Mouse (Mus musculus) heart, embryonic 11.5 days (tissue): ENCODE measurements around the gene St6galnac5. TPM values are rescaled to one million over a fixed set of nuclear protein-coding genes. Genes with fewer than 3 reads are reported as not detected.

Experiments
- ATAC-seq: fragments of 200-750 bp; cut with Nextera tagmentation; replicated peaks from 2 replicates; pipeline ENCODE4 v1.8.0; 2017; ENCODE audit warnings: moderate library complexity; ENCODE audit not compliant: insufficient number of reproducible peaks, low FRiP score, low TSS enrichment
- H3K27ac ChIP-seq: fragments of 300-500 bp; sonication (generic); 2 replicates; pipeline ENCODE4 v1.5.1; 2014; ENCODE audit warnings: mild to moderate bottlenecking, low read depth, low read length
- H3K27me3 ChIP-seq: fragments of 300-500 bp; sonication (generic); 2 replicates; pipeline ENCODE4 v1.6.1; 2014; ENCODE audit warnings: mild to moderate bottlenecking, low read length, mixed read lengths; ENCODE audit not compliant: control insufficient read depth, insufficient read depth
- H3K36me3 ChIP-seq: fragments of 300-500 bp; sonication (generic); 2 replicates; pipeline ENCODE4 v1.6.1; 2014; ENCODE audit warnings: mild to moderate bottlenecking, low read length, moderate library complexity, mixed read lengths; ENCODE audit not compliant: control insufficient read depth, insufficient read depth
- H3K4me1 ChIP-seq: fragments of 300-500 bp; sonication (generic); 2 replicates; pipeline ENCODE4 v1.6.1; 2014; ENCODE audit warnings: low read length; ENCODE audit not compliant: control insufficient read depth, insufficient read depth
- H3K4me2 ChIP-seq: fragments of 300-500 bp; sonication (generic); 2 replicates; pipeline ENCODE4 v1.6.1; 2014; ENCODE audit warnings: mild to moderate bottlenecking, moderate library complexity
- H3K4me3 ChIP-seq: fragments of 300-500 bp; sonication (generic); 2 replicates; pipeline ENCODE4 v1.5.1; 2014; ENCODE audit warnings: low read depth, low read length
- H3K9ac ChIP-seq: fragments of 300-500 bp; sonication (generic); 2 replicates; pipeline ENCODE4 v1.6.1; 2014; ENCODE audit warnings: mild to moderate bottlenecking, low read depth, low read length, moderate library complexity
- H3K9me3 ChIP-seq: fragments of 300-500 bp; sonication (generic); replicated peaks from 2 replicates; pipeline ENCODE4 v1.6.1; 2016; ENCODE audit warnings: low read length; ENCODE audit not compliant: control insufficient read depth
- WGBS: fragments of 180-500 bp; shearing (Covaris S2); extraction: QIAGEN DNeasy Blood & Tissue Kit; methylation state at CpG from one replicate; pipeline ENCODE4 v1.1.7; 2014; ENCODE audit not compliant: insufficient replicate concordance; 5-methylcytosine and 5-hydroxymethylcytosine counted together
- polyA plus RNA-seq: library from polyadenylated mRNA; unstranded; fragments of >200 nt; fragmentation: Nextera tagmentation; extraction: Ambion mirVana; gene quantifications from 2 replicates; pipeline ENCODE4 v1.2.1, GENCODE M21; 2014

Gene St6galnac5
- polyA plus RNA-seq, 1 experiment from 2014 or later = 1.1 TPM

- no peak overlapping the region for H3K4me3 ChIP-seq
- no peak for ATAC-seq
- WGBS = 73% methylated on average over 5 of the region's 5 CpGs
Measured at GRCm38 (mm10) chr3:152897196-152897595, 84.8 kb downstream of the St6galnac5 start.

GRCm38 (mm10) chr3:152896111-152896510 is 85.9 kb downstream of the St6galnac5 start:
- WGBS = 70% methylated on average over 3 of the region's 3 CpGs
- Histone ChIP-seq H3K4me1 (no peaks in the 10 kb centered on the region), H3K9ac (no peak overlapping the region), H3K27ac (no peak overlapping the region), H3K36me3 (no peaks in the 10 kb centered on the region), H3K4me2 (no peak overlapping the region), H3K4me3 (no peak overlapping the region), H3K27me3 (no peaks in the 10 kb centered on the region), H3K9me3 (no peaks in the 10 kb centered on the region)
- ATAC-seq = no peak

More at GRCm38 (mm10) chr3:152897196-152897595, 84.8 kb downstream of the St6galnac5 start:
- Histone ChIP-seq H3K4me2 (no peak overlapping the region), H3K4me1 (no peaks in the 10 kb centered on the region), H3K36me3 (no peaks in the 10 kb centered on the region), H3K27ac (no peak overlapping the region), H3K9ac (no peak overlapping the region), H3K27me3 (no peaks in the 10 kb centered on the region), H3K9me3 (no peaks in the 10 kb centered on the region)

- no peaks in the 10 kb centered on the region for H3K9me3 ChIP-seq
- no peak overlapping the region for H3K4me2 ChIP-seq
- H3K4me1 ChIP-seq = no peaks in the 10 kb centered on the region
- WGBS = 49% methylated on average over 4 of the region's 4 CpGs
- no peak overlapping the region for H3K4me3 ChIP-seq
- no peak for ATAC-seq
- no peaks in the 10 kb centered on the region for H3K27me3 ChIP-seq
- H3K27ac ChIP-seq = no peak overlapping the region
- H3K9ac ChIP-seq = no peak overlapping the region
- H3K36me3 ChIP-seq = no peaks in the 10 kb centered on the region
Measured at GRCm38 (mm10) chr3:152894935-152895334, 87.1 kb downstream of the St6galnac5 start.

- no peak for ATAC-seq
- H3K27ac ChIP-seq = no peak overlapping the region
- H3K4me2 ChIP-seq = no peak overlapping the region
- H3K36me3 ChIP-seq = no peaks in the 10 kb centered on the region
- WGBS = 74% methylated on average over 7 of the region's 7 CpGs
- no peaks in the 10 kb centered on the region for H3K27me3 ChIP-seq
- no peaks in the 10 kb centered on the region for H3K9me3 ChIP-seq
- no peak overlapping the region for H3K9ac ChIP-seq
- H3K4me1 ChIP-seq = peaks cover 2% of the 10 kb centered on the region
- no peak overlapping the region for H3K4me3 ChIP-seq
Measured at GRCm38 (mm10) chr3:152888116-152888515, 93.9 kb downstream of the St6galnac5 start.

GRCm38 (mm10) chr3:152886749-152887148 is 95.3 kb downstream of the St6galnac5 start:
- ATAC-seq = no peak
- Histone ChIP-seq H3K36me3 (no peaks in the 10 kb centered on the region), H3K4me3 (no peak overlapping the region), H3K27ac (no peak overlapping the region), H3K27me3 (no peaks in the 10 kb centered on the region), H3K4me1 (peaks cover 2% of the 10 kb centered on the region), H3K9ac (no peak overlapping the region), H3K4me2 (no peak overlapping the region), H3K9me3 (no peaks in the 10 kb centered on the region)

GRCm38 (mm10) chr3:152883556-152883955 is 98.5 kb downstream of the St6galnac5 start:
- ATAC-seq = no peak

GRCm38 (mm10) chr3:152881706-152882105 is 100.3 kb downstream of the St6galnac5 start:
- ATAC-seq = no peak
- Histone ChIP-seq H3K4me1 (peaks cover 2% of the 10 kb centered on the region), H3K9ac (no peak overlapping the region), H3K9me3 (no peaks in the 10 kb centered on the region), H3K36me3 (no peaks in the 10 kb centered on the region), H3K27me3 (no peaks in the 10 kb centered on the region), H3K27ac (no peak overlapping the region), H3K4me2 (no peak overlapping the region), H3K4me3 (no peak overlapping the region)
- WGBS = 75% methylated on average over 4 of the region's 4 CpGs

More at GRCm38 (mm10) chr3:152883556-152883955, 98.5 kb downstream of the St6galnac5 start:
- Histone ChIP-seq H3K9ac (no peak overlapping the region), H3K27me3 (no peaks in the 10 kb centered on the region), H3K9me3 (no peaks in the 10 kb centered on the region), H3K4me2 (no peak overlapping the region), H3K4me1 (peaks cover 2% of the 10 kb centered on the region), H3K27ac (no peak overlapping the region), H3K36me3 (no peaks in the 10 kb centered on the region), H3K4me3 (no peak overlapping the region)
- 68% methylated on average over 3 of the region's 3 CpGs for WGBS

- Histone ChIP-seq H3K27ac (no peak overlapping the region), H3K9me3 (no peaks in the 10 kb centered on the region), H3K4me2 (no peak overlapping the region), H3K4me3 (no peak overlapping the region), H3K36me3 (no peaks in the 10 kb centered on the region), H3K4me1 (peaks cover 2% of the 10 kb centered on the region), H3K9ac (no peak overlapping the region), H3K27me3 (no peaks in the 10 kb centered on the region)
- ATAC-seq = no peak
- 60% methylated on average over 15 of the region's 15 CpGs for WGBS
Measured at GRCm38 (mm10) chr3:152880121-152880835, 101.8 kb downstream of the St6galnac5 start.

- Histone ChIP-seq H3K4me3 (no peak overlapping the region), H3K36me3 (no peaks in the 10 kb centered on the region), H3K27ac (no peak overlapping the region), H3K27me3 (no peaks in the 10 kb centered on the region), H3K9me3 (no peaks in the 10 kb centered on the region), H3K4me2 (no peak overlapping the region), H3K4me1 (no peaks in the 10 kb centered on the region), H3K9ac (no peak overlapping the region)
- 78% methylated on average over 6 of the region's 6 CpGs for WGBS
- ATAC-seq = no peak
Measured at GRCm38 (mm10) chr3:152875723-152876290, 106.2 kb downstream of the St6galnac5 start.
